Mouse (Mus musculus) CD4-positive helper T cell, adult 2 months (primary cell): ENCODE results near the gene Myl9.

Experiments
- DNase-seq: peaks from one replicate; pipeline ENCODE4 v3.0.0-alpha.2; 2012; ENCODE audit warnings: low read depth, missing footprints, low spot score

Myl9 gene

DNA sequence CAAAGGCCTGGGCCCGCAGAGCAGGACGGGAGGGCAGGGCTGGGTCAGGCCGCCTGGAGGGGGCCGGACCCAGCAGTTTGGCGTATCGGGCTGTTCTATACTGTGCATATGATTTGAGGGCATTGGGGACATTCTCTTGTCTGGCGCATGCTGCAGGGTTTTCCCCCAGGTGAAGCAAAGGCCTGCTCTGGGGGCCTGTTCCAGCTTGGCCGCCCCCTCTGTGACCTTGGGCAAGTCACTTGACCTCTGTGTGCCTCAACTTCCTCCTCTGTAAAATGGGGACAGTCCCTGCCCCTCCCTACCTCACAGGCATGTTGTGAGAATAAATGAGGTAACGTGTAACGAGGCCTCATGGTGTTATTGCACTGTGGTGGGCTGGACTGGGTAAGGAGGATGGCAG, 11.2 kb upstream of the Myl9 start:
- no peak for DNase-seq

DNA sequence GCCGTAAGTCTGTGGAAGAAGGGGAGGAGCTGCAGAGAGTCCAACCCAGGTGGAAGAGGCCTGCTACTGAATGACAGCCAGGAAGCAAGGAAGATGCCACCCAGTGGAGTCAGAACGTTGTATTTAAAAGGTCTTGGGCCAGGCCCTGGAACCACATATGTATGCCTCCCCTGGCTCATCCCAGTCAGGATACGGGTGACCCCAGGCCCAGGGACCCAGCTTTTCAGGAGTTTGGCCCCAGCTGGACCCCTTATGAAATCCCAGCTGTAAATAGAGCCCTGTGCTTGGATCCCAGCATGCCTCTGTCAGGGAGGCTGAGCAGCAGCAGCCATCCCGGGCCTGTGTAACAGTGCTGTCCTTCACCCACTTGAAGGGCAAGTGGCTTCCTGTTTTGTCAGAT, 10.5 kb upstream of the Myl9 start:
- no peak for DNase-seq

DNA sequence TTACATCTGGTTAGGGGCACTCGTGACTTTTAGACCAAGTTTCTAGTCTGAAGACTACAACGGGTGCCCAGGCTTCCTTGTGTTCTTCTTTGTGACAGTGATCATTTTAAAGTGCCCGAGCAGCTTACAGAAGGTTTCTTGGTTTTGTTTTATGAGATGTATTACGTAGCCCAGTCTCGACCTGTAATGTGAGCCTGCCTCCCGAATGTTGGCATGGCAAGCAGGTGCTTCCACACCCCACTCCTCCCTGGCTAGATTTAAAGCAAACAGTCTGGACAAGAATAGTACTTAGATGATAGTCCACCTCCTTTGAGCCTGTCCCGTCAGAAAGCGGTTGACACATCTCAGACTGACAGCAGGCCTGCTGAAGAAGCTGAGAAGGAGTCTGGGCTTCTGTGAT, 9.6 kb upstream of the Myl9 start:
- DNase-seq = no peak

DNA sequence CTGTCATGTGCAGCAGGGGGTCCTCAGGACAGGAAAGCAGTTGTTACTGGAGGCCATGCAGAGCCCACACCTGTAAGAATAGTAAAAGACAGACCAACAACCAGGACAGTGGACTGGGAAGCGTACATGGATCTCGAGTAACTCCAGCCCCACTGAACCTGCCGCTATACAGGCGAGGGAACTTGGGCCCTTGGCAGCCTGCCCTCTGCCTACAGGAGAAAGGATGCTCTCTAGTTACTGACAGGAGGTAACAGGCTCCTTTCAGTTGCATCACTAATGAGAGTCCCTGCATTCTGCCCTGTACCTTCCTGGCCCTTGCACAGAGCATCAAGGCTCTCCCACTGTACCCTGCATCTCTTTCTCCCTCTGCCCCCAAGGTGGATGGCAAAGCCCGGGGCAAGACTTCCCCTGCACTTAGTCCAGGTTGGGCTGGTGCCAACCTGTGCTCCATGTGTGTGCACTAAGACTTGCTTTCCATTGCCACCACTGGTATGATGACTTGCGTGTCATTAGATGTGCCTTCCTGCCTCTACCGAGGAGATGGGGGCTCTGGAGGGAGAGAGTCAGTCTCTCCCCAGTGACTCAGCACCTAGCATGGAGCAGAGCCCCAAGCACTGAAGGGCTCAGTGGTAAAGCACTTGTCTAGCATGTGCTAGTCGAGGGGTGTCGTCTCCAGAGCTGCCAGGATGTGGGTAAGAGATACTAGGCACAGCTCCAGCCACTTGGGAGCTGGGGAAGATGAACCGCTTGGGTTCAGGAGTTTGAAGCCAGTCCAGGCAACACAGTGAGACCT, 8.8 kb upstream of the Myl9 start:
- no peak for DNase-seq

DNA sequence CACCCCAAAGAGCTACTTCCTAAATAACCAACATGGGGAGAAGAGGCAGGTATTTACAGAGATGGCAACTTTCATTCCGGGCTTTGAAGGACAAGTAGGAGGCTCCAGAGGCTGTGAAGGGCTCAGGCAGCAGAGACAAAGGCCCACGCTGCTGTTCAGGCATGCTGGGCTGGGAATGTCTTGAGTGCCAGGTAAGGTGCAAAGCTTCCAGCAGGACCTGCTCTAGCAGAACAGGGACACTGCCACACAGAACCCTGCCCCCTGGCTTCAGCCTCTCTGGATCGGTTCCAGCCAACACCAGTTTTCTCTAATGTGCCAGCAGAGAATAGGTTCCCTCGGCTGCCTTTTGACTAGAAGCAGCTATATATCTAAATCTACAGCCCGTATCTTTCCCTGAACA, 8.1 kb upstream of the Myl9 start:
- DNase-seq = no peak

DNA sequence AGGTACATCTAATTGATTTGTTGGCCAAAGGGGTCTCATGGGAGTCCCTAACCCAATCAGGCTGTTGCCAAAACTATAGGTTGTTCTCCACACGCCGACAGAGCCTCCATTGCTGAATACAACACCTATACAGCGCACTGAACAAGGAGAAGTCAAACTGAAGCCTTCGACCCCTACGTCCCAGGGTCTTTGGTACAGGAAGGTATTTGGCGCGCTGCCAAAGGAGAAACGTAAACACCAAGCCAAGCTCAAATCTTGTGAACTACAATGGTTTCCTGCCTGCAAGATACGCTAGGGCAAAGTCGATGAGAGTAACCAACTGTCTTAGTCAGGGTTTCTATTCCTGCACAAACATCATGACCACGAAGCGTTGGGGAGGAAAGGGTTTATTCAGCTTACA, 5.9 kb upstream of the Myl9 start:
- DNase-seq = no peak

DNA sequence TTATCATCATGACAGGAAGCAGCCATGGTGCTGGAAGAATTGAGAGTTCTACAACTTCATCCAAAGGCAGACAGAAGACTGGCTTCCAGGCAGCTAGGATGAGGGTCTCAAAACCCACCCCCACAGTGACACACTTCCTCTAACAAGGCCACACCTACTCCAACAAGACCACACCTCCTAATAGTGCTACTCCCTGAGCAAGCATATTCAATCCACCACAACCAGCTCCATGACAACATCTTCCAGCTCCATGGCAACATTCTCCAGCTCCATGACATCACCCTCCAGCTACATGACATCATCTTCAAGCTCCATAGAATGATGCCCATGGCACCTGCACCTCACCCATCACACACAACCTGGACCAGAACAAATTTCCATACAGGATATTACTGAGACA, 1.8 kb upstream of the Myl9 start:
- no peak for DNase-seq

DNA sequence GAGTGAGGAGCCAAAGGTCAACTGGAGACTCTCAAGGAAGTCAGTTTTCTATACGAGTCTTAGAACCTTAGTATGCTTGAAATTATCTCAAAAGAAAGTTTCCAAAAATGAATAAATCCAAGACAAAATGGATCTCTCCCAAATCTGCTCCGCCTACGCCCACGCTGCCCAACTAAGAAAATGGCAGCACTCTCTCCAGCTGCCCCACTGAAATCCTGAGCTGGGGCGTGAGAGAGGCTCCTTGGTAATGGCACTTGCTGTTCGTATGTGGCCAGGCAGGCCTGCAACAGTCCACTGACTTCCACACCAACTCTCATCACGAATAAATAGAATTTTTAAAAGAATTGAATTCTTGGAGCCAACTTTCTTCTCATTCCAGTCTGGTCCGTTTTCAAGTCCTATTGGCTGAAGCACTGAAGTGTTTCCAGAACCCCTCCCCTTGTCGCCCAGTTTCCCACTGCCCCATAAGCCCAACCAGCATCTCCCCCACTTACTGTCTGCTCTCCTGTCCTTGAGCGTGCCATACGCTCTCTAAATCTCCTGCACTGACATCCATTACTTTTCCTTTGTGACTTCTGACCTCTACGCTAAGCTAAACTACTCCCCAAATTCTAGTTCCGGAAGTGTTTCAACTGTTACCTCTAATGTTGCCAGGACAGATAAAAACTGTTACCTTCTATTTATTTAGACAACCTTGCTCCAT, 1.0 kb upstream of the Myl9 start:
- DNase-seq = no peak

DNA sequence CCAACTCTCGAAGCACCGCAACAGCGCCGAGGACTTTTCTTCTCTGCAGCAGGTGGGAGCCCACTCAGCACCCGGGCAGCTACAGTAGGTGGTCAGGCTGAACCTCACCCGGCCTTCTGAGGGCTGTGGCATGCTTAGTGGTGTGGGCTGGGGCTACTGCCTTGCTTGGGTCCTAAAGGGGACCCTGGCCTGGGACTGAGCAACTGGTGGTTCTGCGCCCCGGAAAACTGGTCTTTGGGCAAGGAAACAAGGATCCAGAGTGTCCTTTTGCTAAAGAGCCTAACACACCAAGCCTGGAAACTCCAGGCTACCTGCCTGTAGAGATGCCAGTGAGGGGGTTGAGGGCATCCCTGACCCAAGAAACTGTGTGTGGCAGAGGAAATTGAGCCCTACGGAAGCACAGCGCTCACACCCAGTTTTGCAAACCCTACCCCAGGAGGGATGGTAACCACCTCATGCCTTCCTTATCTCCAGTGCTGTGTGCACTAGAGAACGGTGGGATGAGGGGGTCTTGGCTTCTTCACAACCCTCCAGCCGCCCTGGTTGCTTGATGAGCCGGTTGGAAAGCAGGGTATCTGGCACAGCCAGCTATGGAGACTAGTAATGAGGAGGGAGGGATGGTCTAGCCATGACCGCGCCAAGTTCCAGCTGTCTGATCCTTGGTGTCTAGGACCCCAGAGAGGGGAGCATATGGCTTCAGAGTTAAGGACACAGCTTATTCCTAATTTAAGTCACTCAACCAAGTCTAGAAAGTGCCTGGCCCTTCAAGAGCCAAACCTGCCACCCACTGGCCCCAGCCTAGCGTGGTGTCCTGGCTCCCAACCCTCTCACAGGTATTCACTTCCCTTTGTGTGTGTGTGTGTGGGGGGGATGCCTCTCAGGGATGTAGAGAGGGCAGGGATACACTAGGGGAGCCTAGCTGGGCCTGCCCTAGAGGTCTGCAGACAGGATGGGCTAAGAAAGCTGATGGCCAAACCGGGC, 525 bp downstream of the Myl9 start:
- DNase-seq = no peak

DNA sequence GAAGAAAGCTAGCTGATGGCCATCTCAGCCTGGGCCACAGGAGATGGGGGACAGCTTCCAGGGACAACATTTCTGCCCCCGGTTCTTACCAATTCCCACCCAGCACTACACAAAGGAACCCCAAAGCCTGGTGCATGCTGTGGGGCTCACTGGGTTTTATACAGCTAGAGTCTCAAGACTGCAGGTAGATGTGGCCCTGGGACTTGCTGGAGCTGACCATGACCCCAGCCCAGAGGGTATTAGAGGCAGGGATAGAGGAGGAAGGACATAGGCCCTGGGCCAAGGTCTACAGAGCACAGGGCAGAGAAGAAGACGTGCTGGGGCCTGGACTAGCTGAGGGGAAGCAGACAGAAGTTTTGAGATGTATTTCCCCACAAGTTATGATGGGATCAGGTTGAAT, 1.7 kb downstream of the Myl9 start:
- DNase-seq = no peak

DNA sequence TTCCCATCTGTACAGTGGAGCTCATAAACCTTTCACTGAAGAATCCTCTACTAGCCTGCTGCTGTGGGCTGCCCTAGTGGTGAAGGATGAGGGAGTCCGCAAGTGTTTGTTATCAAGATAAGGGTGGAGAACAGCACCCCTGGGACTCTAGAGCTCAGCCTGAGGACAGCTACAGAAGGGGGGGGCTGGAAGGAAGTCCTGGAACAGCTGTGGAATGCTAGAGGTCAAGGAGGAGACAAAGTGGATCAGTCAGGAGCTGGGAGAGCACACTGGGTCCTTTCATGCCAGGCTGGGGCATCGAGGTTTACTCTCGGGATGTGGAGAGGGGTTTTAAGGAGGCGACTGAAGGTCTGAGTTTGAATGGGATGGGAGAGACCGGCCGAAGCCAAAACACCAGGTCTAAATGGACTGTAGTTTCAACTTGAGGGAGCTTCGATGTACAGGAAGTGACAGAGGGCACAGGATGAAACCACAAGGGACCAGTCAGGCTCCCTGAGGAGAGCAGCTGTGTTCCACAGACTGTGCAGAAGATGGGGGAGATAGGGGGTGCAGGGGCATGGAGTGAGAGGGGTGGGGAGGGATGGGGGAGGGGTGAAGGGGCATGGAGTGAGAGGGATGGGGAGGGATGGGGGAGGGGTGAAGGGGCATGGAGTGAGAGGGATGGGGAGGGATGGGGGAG, 2.2 kb downstream of the Myl9 start:
- no peak for DNase-seq

DNA sequence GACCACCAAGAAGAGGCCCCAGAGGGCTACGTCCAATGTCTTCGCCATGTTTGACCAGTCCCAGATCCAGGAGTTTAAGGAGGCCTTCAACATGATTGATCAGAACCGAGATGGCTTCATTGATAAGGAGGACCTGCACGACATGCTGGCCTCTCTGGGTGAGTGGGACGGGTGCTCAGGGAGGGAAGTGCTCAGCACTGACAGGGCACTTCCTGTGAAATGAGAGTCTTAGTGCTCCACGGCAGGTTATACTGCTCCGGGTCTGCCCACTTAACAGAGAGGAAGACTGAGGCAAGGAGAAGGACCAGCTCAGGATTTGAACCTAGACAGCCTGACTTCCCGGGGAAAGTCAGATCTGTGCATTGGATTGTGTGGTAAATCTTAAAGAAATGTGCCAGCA, 3.4 kb downstream of the Myl9 start:
- no peak for DNase-seq

DNA sequence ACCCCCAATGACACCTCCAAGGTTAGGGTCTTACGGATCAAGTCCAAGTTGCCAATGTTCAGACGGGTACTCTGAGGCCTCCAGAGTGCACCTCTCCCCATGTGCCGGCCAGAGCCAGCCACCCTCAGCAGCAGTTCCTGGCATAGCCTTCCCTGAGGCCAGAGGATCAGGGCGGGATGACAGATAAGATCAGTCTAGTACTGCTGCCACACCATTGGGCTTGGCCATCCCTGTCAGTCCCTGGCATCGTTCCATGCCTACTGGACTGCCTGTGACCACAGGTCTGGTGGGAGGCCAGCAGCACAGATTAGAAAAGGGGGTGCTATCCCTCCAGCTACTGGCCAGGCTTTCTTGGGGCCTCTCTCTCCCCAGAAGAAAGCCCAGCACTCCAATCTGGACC, 3.8 kb downstream of the Myl9 start:
- DNase-seq = no peak

DNA sequence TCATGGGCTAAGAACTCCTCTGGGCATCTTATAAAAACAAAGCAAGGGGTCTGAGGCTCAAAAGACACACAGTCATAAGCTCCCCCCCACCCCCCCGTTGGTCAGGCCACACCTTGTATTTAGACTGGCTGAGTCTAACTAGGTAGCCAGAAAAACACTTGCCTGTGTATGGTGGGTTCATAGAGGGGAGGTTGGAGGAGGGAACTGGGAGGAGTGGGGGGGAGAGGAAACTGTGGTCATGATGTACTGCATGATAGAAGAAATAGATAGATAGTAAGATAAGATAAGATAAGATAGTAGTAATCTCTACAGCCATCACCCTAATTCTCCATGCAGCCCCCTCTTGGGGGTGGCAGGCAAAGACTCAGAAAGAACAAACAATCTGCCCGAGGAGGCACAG, 4.3 kb downstream of the Myl9 start:
- no peak for DNase-seq

DNA sequence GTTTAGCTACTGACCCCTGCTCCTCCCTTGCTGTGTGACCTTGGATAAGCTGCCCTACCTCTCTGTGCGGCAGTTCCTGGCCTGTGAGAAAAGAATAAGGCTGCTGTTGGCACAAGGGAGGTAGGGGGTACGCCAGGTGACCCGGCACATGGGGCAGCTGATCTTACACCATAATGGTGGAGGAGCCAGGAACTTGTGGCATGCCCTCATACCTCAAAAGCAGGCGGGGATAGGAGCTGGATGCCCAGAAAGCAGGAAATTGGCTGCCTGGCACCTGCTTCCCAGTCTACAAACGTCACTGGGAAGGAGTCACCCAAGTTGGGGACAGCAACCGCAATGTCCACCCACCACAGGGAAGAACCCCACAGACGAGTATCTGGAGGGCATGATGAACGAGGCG, 4.9 kb downstream of the Myl9 start:
- DNase-seq = no peak

DNA sequence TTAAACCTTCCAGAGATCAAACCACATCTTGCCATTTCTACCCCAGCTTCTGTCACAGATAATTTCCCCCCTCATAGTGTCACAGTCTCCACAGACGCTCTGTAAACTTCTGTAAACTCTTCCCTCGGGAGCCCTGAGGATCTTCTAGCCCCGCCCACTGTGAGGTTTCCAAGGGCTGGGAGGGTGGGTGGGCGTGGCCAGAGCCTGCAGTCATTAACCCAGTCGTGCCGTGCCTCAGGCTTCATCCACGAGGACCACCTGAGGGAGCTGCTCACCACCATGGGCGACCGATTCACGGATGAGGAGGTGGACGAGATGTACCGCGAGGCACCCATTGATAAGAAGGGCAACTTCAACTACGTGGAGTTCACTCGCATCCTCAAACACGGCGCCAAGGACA, 5.5 kb downstream of the Myl9 start:
- DNase-seq = no peak

DNA sequence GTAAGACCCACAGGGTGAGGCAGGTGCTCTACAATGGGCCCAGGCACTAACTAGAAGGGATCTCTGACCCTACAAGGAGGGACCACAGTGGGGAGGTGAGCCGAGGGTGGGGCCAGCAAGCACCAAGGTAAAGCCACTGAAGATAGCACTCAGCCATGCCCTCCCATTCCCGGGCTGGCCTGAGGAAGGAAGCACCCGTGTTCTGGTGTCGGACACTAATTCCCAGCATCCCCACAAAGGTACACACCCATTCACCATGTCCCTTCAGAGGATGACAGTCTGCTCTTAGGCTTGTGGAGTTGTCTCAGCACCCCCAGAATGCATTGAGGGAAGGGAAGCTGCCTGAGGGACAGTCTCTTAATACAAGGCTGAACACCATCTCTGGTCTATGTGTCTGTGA, 6.1 kb downstream of the Myl9 start:
- DNase-seq = no peak

DNA sequence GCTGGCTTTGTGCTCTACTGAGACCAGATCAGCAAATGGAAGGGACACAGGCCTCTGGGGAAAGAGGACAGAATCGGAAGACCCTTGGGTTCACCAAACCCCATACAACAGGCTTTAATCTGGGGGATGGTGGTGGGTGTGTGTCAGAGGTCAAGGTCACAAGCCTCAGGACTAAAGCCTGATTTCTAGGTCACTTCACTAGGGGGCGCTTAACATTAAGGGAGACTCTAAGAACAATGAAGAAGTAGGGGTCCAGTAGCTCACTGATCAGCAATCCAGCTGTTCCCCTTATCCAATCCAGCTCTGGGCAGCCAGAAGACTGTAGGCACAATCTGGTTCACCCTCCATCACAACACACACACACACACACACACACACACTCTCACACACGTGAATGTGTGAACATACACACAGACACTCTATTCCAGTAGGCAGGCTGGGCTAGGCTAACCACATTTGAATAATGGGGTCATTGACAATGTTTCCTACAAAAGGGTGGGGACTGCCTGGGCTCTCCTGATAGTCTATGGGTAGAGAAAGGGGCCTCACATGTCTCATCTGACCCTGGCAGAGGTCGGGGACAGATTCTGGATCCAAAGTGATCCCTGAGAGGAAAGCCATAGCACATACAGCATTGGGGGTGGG, 6.7 kb downstream of the Myl9 start:
- DNase-seq = no peak

DNA sequence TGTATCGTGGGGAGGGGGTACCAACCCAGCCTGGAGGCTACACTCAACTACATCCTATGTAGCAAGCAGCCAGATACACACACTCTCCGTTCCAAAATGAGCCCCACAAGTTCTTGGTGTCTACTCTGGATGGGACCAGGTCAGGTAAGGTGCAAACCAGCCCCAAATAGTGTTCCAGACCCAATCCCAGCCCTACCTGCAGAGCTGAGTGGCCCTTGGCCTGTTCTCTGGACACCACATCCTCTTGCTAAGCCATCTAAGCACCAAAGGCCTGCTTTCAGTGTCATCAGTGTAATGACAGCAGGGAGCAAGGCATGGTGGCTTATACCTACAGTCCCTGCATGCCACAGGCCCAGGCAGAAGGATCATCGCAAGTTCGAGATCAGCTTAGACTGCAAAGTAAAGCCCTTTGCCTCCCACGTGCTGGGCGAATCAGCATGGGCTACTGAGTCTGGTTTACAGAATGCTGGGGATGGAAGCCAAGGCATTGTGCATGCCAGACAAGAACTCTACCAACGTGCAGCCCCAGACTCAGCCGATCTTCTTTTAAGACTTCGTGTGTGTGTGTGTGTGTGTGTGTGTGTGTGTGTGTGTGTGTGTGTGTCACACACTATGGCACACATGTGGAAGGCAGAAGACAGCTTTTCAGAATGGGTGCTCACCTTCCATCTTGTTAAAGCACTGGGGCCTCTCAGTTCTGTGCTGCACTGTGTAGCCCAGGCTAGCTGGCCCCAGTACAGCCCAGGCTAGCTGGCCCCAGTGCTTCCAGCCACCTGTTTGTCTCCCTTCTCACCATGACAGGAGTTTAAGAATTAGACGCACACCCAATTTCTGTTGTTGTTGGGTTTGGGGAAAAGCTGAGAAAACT, 7.5 kb downstream of the Myl9 start:
- no peak for DNase-seq

DNA sequence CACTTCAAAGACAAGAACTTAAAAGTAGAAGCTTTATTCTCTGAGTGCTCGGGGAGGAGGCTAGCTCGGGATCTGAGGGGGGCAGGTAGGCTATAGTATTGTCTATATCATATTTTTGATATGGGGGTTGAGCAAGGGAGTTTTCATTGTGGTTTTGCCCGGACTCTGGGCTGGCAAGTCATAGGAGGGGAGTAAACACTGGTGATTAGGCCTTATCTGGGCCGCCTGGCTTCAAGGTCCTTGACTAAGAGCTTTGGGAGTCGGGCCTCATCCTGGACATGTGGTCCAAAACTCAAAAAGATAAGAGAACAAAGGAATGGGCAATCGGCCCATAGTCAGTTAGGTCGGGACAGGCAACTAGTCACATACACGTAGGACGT, 8.1 kb downstream of the Myl9 start:
- no peak for DNase-seq
